Comparison of ENCODE assay signal across 19 mouse cellular contexts in the genomic region with DNA sequence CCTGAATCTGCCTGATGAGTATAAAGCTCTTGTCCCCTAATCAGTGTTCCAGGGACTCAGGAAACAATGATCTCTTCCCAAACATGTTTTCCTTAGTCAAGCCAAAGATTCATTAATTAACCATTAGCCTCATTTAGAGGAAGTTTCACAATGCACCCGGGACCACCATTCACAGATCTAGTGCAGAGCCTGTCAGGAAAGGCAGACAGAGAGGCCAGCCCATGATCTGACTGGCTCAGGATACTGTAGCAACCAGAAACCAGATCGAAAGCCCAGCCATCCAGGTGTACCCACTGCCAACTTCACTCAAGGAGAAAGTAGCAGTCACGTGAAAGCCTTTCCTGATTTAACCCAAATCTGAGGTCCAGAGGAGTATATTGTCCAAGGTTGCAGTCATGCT.
"Had no signal": no experiment of that assay in that cellular context is flagged by ENCODE, and none has a peak within 500 bp of the region (broad histone marks: within the 10 kb centered on the region; RNA-seq: fewer than 3 reads in every experiment).

No protein-coding gene starts in this region.

- ATAC-seq: liver, postnatal 0 days; lung, postnatal 0 days had no signal

- H3K27ac ChIP-seq: kidney, embryonic 15.5 days; limb, embryonic 12.5 days; limb, embryonic 15.5 days; liver, embryonic 14.5 days; macrophage; midbrain, embryonic 12.5 days; stomach, embryonic 15.5 days had no signal

- H3K36me3 ChIP-seq: kidney, embryonic 15.5 days; limb, embryonic 12.5 days; limb, embryonic 15.5 days; midbrain, embryonic 12.5 days; stomach, embryonic 15.5 days had no signal

- H3K9me3 ChIP-seq: kidney, embryonic 15.5 days; limb, embryonic 12.5 days; limb, embryonic 15.5 days; midbrain, embryonic 12.5 days; stomach, embryonic 15.5 days had no signal

- H3K4me1 ChIP-seq: kidney, embryonic 15.5 days; limb, embryonic 12.5 days; limb, embryonic 15.5 days; stomach, embryonic 15.5 days had no signal

- DNase-seq: kidney, adult 8-10 months; kidney, postnatal 10 days; kidney, postnatal 36 days; layer of hippocampus, postnatal 36 days; left cerebral cortex, postnatal 4 days; liver, postnatal 0 days; lung, embryonic 14.5 days; right cerebral cortex, postnatal 25 days; spleen, adult 18-20 months; thymus, postnatal 25 days had no signal

- H3K4me2 ChIP-seq: kidney, embryonic 15.5 days; limb, embryonic 12.5 days; limb, embryonic 15.5 days; liver, embryonic 11.5 days; lung, embryonic 14.5 days; midbrain, embryonic 12.5 days; stomach, embryonic 15.5 days had no signal

- H3K4me3 ChIP-seq: kidney, embryonic 15.5 days; limb, embryonic 12.5 days; limb, embryonic 15.5 days; midbrain, embryonic 12.5 days; stomach, embryonic 15.5 days had no signal

- H3K9ac ChIP-seq: kidney, embryonic 15.5 days; limb, embryonic 12.5 days; limb, embryonic 15.5 days; liver, embryonic 14.5 days; liver, postnatal 0 days; lung, embryonic 14.5 days; midbrain, embryonic 12.5 days; stomach, embryonic 15.5 days had no signal

- H3K27me3 ChIP-seq: kidney, embryonic 15.5 days; limb, embryonic 12.5 days; limb, embryonic 15.5 days; midbrain, embryonic 12.5 days; stomach, embryonic 15.5 days had no signal
